Mouse (Mus musculus) forebrain, postnatal 0 days (tissue): Measurements from ENCODE around the gene Paf1. TPM values are rescaled to one million over a fixed set of nuclear protein-coding genes. Genes with fewer than 3 reads are reported as not detected.

Experiments
- ATAC-seq: fragments of 200-750 bp; cut with Nextera tagmentation; 2 replicates; pipeline ENCODE4 v1.8.0; 2017; ENCODE audit warnings: mild to moderate bottlenecking, moderate library complexity
- DNase-seq: peaks from one replicate; pipeline ENCODE4 v3.0.0-alpha.2; 2015
- H3K27ac ChIP-seq: fragments of 300-500 bp; sonication (generic); 2 replicates; pipeline ENCODE4 v1.5.1; 2014; ENCODE audit warnings: low read depth, mild to moderate bottlenecking, antibody characterized with exemption, low read length, moderate library complexity, mixed read lengths
- H3K27me3 ChIP-seq: fragments of 300-500 bp; sonication (generic); 2 replicates; pipeline ENCODE4 v1.6.1; 2014; ENCODE audit warnings: mild to moderate bottlenecking, low read length, mixed read lengths; ENCODE audit not compliant: insufficient read depth
- H3K36me3 ChIP-seq: fragments of 300-500 bp; sonication (generic); 2 replicates; pipeline ENCODE4 v1.6.1; 2014; ENCODE audit warnings: mild to moderate bottlenecking, moderate library complexity; ENCODE audit not compliant: insufficient read depth
- H3K4me1 ChIP-seq: fragments of 300-500 bp; sonication (generic); 2 replicates; pipeline ENCODE4 v1.6.1; 2014; ENCODE audit warnings: antibody characterized with exemption; ENCODE audit not compliant: insufficient read depth
- H3K4me2 ChIP-seq: fragments of 300-500 bp; sonication (generic); 2 replicates; pipeline ENCODE4 v1.6.1; 2014; ENCODE audit warnings: low read depth, mild to moderate bottlenecking, moderate library complexity
- H3K4me3 ChIP-seq: fragments of 300-500 bp; sonication (generic); 2 replicates; pipeline ENCODE4 v1.5.1; 2014; ENCODE audit warnings: low read depth, low read length, mixed read lengths
- H3K9ac ChIP-seq: fragments of 300-500 bp; sonication (generic); 2 replicates; pipeline ENCODE4 v1.6.1; 2014; ENCODE audit warnings: mild to moderate bottlenecking
- H3K9me3 ChIP-seq: fragments of 300-500 bp; sonication (generic); 2 replicates; pipeline ENCODE4 v1.6.1; 2016; ENCODE audit warnings: low read length
- CTCF ChIP-seq: sonication (generic); IDR thresholded peaks from 2 replicates; pipeline ENCODE4 v1.5.1; 2016; ENCODE audit warnings: antibody characterized with exemption, control low read depth, low read depth
- WGBS: fragments of 180-500 bp; shearing (Covaris S2); extraction: QIAGEN DNeasy Blood & Tissue Kit; methylation state at CpG from one replicate; pipeline ENCODE4 v1.1.7; 2014; 5-methylcytosine and 5-hydroxymethylcytosine counted together
- polyA plus RNA-seq: library from polyadenylated mRNA; unstranded; fragments of >200 nt; fragmentation: Nextera tagmentation; extraction: Ambion mirVana; gene quantifications from 2 replicates; pipeline ENCODE4 v1.2.1, GENCODE M21; 2015
- total RNA-seq: library from RNA; depleted of rRNA; stranded (reverse); fragments of >200 nt; gene quantifications from 2 replicates; pipeline ENCODE4 v1.2.3, GENCODE M21; 2014

The Paf1 gene
- total and polyA plus RNA-seq, 2 experiments from 2014 or later, result 74.8 to 92.7 TPM

GRCm38 (mm10) chr7:28380237-28381016 lies 12.3 kb upstream of the Paf1 start, which contains the start of gene Zfp36:
Gene Zfp36, minus strand, starts transcription at chr7:28380253.
- H3K4me2 ChIP-seq, result peak within 1 kb of the TSS; percentile 90
- WGBS, result 57% methylated on average over 17 of the region's 17 CpGs
- DNase-seq (no peak), ATAC-seq (no peak)
- peak within 1 kb of the TSS; percentile 79 for H3K27ac ChIP-seq
- peak within 1 kb of the TSS; percentile 70 for H3K9ac ChIP-seq
- no peak for TF ChIP-seq CTCF
- no peaks in the 10 kb centered on the region for H3K36me3 ChIP-seq
- H3K27me3 ChIP-seq, result peaks cover 4% of the 10 kb centered on the region; the same call in 1 of the 2 replicates
- no peaks in the 10 kb centered on the region for H3K9me3 ChIP-seq
- peak within 1 kb of the TSS; percentile 59 for H3K4me3 ChIP-seq
- H3K4me1 ChIP-seq, result peaks cover 23% of the 10 kb centered on the region

GRCm38 (mm10) chr7:28381017-28381790 lies 11.5 kb upstream of the Paf1 start:
- DNase-seq (peak; percentile 26), ATAC-seq (peak; percentile 12)
- Histone ChIP-seq H3K27me3 (peaks cover 4% of the 10 kb centered on the region; the same call in 1 of the 2 replicates), H3K4me1 (peaks cover 21% of the 10 kb centered on the region), H3K27ac (peak overlapping the region; percentile 72), H3K9me3 (no peaks in the 10 kb centered on the region), H3K4me3 (peak overlapping the region; percentile 17; the same call in 1 of the 2 replicates), H3K4me2 (peak overlapping the region; percentile 45), H3K36me3 (peaks cover 5% of the 10 kb centered on the region), H3K9ac (peak overlapping the region; percentile 41)
- 9% methylated on average over 30 of the region's 30 CpGs for WGBS
- no peak for TF ChIP-seq CTCF

GRCm38 (mm10) chr7:28381938-28382337 lies 10.8 kb upstream of the Paf1 start:
- 0% methylated on average over 20 of the region's 20 CpGs for WGBS

GRCm38 (mm10) chr7:28382347-28382951 lies 10.3 kb upstream of the Paf1 start:
- H3K36me3 ChIP-seq, result peaks cover 9% of the 10 kb centered on the region
- peaks cover 17% of the 10 kb centered on the region for H3K4me1 ChIP-seq
- no peak overlapping the region for H3K4me3 ChIP-seq
- H3K27ac ChIP-seq, result peak overlapping the region; percentile 54
- DNase-seq (peak; percentile 16), ATAC-seq (no peak)
- H3K9ac ChIP-seq, result no peak overlapping the region
- H3K4me2 ChIP-seq, result peak overlapping the region; percentile 45
- no peaks in the 10 kb centered on the region for H3K9me3 ChIP-seq
- no peak for TF ChIP-seq CTCF
- peaks cover 4% of the 10 kb centered on the region; the same call in 1 of the 2 replicates for H3K27me3 ChIP-seq
- WGBS, result 53% methylated on average over 10 of the region's 12 CpGs

More at GRCm38 (mm10) chr7:28381938-28382337, 10.8 kb upstream of the Paf1 start:
- Histone ChIP-seq H3K27me3 (peaks cover 4% of the 10 kb centered on the region; the same call in 1 of the 2 replicates), H3K4me2 (peak overlapping the region; percentile 45), H3K9me3 (no peaks in the 10 kb centered on the region), H3K9ac (peak overlapping the region; percentile 41), H3K4me3 (peak overlapping the region; percentile 17), H3K27ac (peak overlapping the region; percentile 72), H3K4me1 (peaks cover 17% of the 10 kb centered on the region), H3K36me3 (peaks cover 7% of the 10 kb centered on the region)
- no peak for TF ChIP-seq CTCF
- DNase-seq (peak; percentile 29), ATAC-seq (peak; percentile 6; the same call in 1 of the 2 replicates)

- Histone ChIP-seq H3K9me3 (no peaks in the 10 kb centered on the region), H3K36me3 (peaks cover 14% of the 10 kb centered on the region), H3K9ac (no peak overlapping the region), H3K4me1 (peaks cover 16% of the 10 kb centered on the region), H3K4me3 (no peak overlapping the region), H3K4me2 (no peak overlapping the region), H3K27me3 (peaks cover 4% of the 10 kb centered on the region; the same call in 1 of the 2 replicates), H3K27ac (no peak overlapping the region)
- TF ChIP-seq CTCF, result no peak
- ATAC-seq, result peak; percentile 16; the same call in 1 of the 2 replicates
- 75% methylated on average over 11 of the region's 11 CpGs for WGBS
- DNase-seq, result no peak
These were observed 9.8 kb upstream of the Paf1 start for GRCm38 (mm10) chr7:28382981-28383396.

GRCm38 (mm10) chr7:28383606-28384005 lies 9.1 kb upstream of the Paf1 start:
- no peak overlapping the region for H3K4me3 ChIP-seq
- H3K27me3 ChIP-seq, result peaks cover 4% of the 10 kb centered on the region; the same call in 1 of the 2 replicates
- no peak for TF ChIP-seq CTCF
- whole genome bisulfite sequencing, result 83% methylated on average over 4 of the region's 4 CpGs
- H3K36me3 ChIP-seq, result peaks cover 20% of the 10 kb centered on the region
- H3K4me1 ChIP-seq, result peaks cover 12% of the 10 kb centered on the region
- ATAC-seq (no peak), DNase-seq (no peak)
- no peak overlapping the region for H3K27ac ChIP-seq
- H3K9me3 ChIP-seq, result no peaks in the 10 kb centered on the region
- H3K4me2 ChIP-seq, result no peak overlapping the region
- H3K9ac ChIP-seq, result no peak overlapping the region
